Comparison of ENCODE assay signal across 9 mouse cellular contexts in the genomic region with DNA sequence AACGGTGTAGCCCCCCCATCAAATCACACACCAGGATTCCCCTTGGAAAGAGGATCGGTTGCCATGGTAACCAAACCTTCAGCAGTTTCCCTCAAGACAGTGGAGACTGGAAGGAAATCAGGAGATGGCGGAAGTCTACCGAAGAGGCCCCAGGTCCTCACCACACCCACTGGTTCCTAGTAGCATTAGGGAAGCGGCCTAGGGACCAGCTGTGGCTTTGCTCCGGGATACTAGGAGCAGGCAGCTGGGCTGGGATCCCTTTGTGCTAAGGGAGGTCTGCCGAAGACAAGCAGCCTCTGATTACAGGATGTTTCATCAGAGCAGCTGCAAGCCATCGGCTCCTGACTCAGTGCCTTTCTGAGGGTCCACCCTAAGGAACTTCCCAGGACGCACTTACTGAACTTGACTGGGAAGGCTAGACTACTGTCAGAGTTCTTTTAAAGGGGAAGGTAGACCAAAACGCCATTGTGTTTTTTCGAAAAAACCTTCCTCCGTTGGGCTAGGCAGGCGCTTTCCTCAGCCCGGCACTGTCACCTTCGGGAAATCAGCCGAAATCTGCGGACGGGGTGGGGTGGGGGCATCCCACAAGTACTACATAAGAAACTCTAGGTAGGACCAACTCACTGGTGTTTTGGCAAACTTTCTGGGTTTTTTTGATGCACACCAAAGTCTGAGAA.
DNase-seq lines count a peak whose midpoint lies in the region; ATAC-seq and TF ChIP-seq lines count a peak whose summit lies in the region.
"Had no signal": no experiment of that assay in that cellular context is flagged by ENCODE, and none has a peak within 500 bp of the region (broad histone marks: within the 10 kb centered on the region; RNA-seq: fewer than 3 reads in every experiment).

No protein-coding gene starts in this region.

- DNase-seq in urinary bladder, postnatal 10 days (ENCODE audit: low spot score), result peak; percentile 11
- no peak for DNase-seq in urinary bladder, postnatal 25 days (ENCODE audit: low spot score)
- peak; percentile 50 for DNase-seq in gastrocnemius, adult 18-20 months (ENCODE audit: low spot score)
- DNase-seq in hindbrain, embryonic 11.5 days (ENCODE audit: low spot score), result peak; percentile 64
- peak; percentile 57 for DNase-seq in lung, postnatal 0 days (ENCODE audit: low spot score)
- peak; percentile 60 for DNase-seq in skeletal muscle tissue, adult 2 months (ENCODE audit: low read depth, low spot score)
- DNase-seq in layer of hippocampus, postnatal 14 days (ENCODE audit: low spot score in 2 of 2), result no peak

- no peaks in the 10 kb centered on the region for H3K36me3 ChIP-seq in hindbrain, embryonic 11.5 days (ENCODE audit: control insufficient read depth, insufficient read depth, low read length)
- no peaks in the 10 kb centered on the region for H3K36me3 ChIP-seq in lung, postnatal 0 days (ENCODE audit: insufficient read depth, low read length)

- 31% methylated on average over 18 of the region's 18 CpGs for WGBS in hindbrain, embryonic 11.5 days
- WGBS in lung, postnatal 0 days, result 32% methylated on average over 18 of the region's 18 CpGs

- no peaks in the 10 kb centered on the region for H3K27me3 ChIP-seq in hindbrain, embryonic 11.5 days (ENCODE audit: control insufficient read depth, insufficient read depth, low read length)
- no peaks in the 10 kb centered on the region for H3K27me3 ChIP-seq in lung, postnatal 0 days (replicated peaks; ENCODE audit: insufficient read depth, low read length)

- H3K9ac ChIP-seq in hindbrain, embryonic 11.5 days (ENCODE audit: low read depth, low read length), result peak overlapping the region; percentile 42
- H3K9ac ChIP-seq in lung, postnatal 0 days (replicated peaks; ENCODE audit: low read depth), result no peak overlapping the region
- H3K9ac ChIP-seq: liver, embryonic 14.5 days had no signal

- H3K4me1 ChIP-seq in hindbrain, embryonic 11.5 days (replicated peaks; ENCODE audit: control insufficient read depth, insufficient read depth, low read length), result no peaks in the 10 kb centered on the region
- H3K4me1 ChIP-seq in lung, postnatal 0 days (ENCODE audit: insufficient read depth, low read depth, low read length), result no peaks in the 10 kb centered on the region

- 0 out of 2 replicates have a peak overlapping the region, but pooled peaks have one; percentile 4 for H3K4me3 ChIP-seq in hindbrain, embryonic 11.5 days (ENCODE audit: low read depth, low read length)
- no peak overlapping the region for H3K4me3 ChIP-seq in lung, postnatal 0 days (ENCODE audit: low read depth, low read length)

- no peak overlapping the region for H3K27ac ChIP-seq in hindbrain, embryonic 11.5 days (ENCODE audit: low read depth, low read length)
- H3K27ac ChIP-seq in lung, postnatal 0 days (ENCODE audit: low read length), result no peak overlapping the region
- H3K27ac ChIP-seq: liver, embryonic 14.5 days had no signal

- TF ChIP-seq CTCF in lung, postnatal 0 days (IDR thresholded peaks at IDR 0.05), result no peak

- H3K9me3 ChIP-seq in hindbrain, embryonic 11.5 days (ENCODE audit: control insufficient read depth, low read length), result no peaks in the 10 kb centered on the region
- no peaks in the 10 kb centered on the region for H3K9me3 ChIP-seq in lung, postnatal 0 days (ENCODE audit: low read length)

- TF ChIP-seq EP300 in lung, postnatal 0 days (IDR thresholded peaks at IDR 0.05), result no peak

- ATAC-seq in hindbrain, embryonic 11.5 days (ENCODE audit: low FRiP score), result peak; percentile 64; the same call in 1 of the 2 replicates
- ATAC-seq in lung, postnatal 0 days, result peak; percentile 82
- no peak for ATAC-seq in monocyte, adult 5-6 weeks (replicated peaks; ENCODE audit: insufficient number of reproducible peaks, low FRiP score, low TSS enrichment, poor library complexity, severe bottlenecking)

- peak overlapping the region; percentile 8; the same call in 1 of the 2 replicates for H3K4me2 ChIP-seq in hindbrain, embryonic 11.5 days (replicated peaks; ENCODE audit: low read depth, low read length)
- H3K4me2 ChIP-seq in lung, postnatal 0 days (replicated peaks; ENCODE audit: low read depth, low read length), result no peak overlapping the region

Comparison
In these comparisons a context has a peak if more than half of its experiments do, and no peak if none do; other contexts are left out.
1. DNase-seq: peak in urinary bladder, postnatal 10 days (single experiment), gastrocnemius, adult 18-20 months (single experiment), hindbrain, embryonic 11.5 days (single experiment), lung, postnatal 0 days (single experiment) and skeletal muscle tissue, adult 2 months (single experiment); none in urinary bladder, postnatal 25 days (single experiment) and layer of hippocampus, postnatal 14 days (0 of 2).